Mouse (Mus musculus) olfactory bulb, adult 2 months (tissue): ENCODE results near the gene Nos1. TPM values are rescaled to one million over a fixed set of nuclear protein-coding genes. Genes with fewer than 3 reads are reported as not detected.

Experiments used
- H3K27ac ChIP-seq: fragments of 200-500 bp; 2 replicates; pipeline ENCODE4 v1.5.1; 2012; ENCODE audit warnings: low read depth, low read length; ENCODE audit not compliant: insufficient read depth
- H3K4me1 ChIP-seq: fragments of 200-500 bp; 2 replicates; pipeline ENCODE4 v1.6.1; 2012; ENCODE audit warnings: low read length; ENCODE audit not compliant: control insufficient read depth, insufficient read depth
- H3K4me3 ChIP-seq: fragments of 200-500 bp; 2 replicates; pipeline ENCODE4 v1.5.1; 2012; ENCODE audit warnings: mild to moderate bottlenecking, low read depth, low read length, moderate library complexity; ENCODE audit not compliant: insufficient read depth
- CTCF ChIP-seq: fragments of 200-500 bp; IDR thresholded peaks from 2 replicates; pipeline ENCODE4 v1.5.1; 2012; ENCODE audit warnings: low read depth, mild to moderate bottlenecking, low read length, moderate library complexity; ENCODE audit not compliant: insufficient read depth
- POLR2A ChIP-seq: fragments of 200-500 bp; IDR thresholded peaks from 2 replicates; pipeline ENCODE4 v1.6.1; 2012; ENCODE audit warnings: mild to moderate bottlenecking, low read depth, low read length, moderate library complexity; ENCODE audit not compliant: insufficient read depth
- WGBS: fragments of 180-500 bp; shearing (Covaris S2); methylation state at CpG from one replicate; pipeline ENCODE4 v1.1.7; 2018; 5-methylcytosine and 5-hydroxymethylcytosine counted together
- polyA plus RNA-seq: library from polyadenylated mRNA; stranded (reverse); fragments of >200 nt; gene quantifications from 2 replicates; pipeline ENCODE4 v1.2.4, GENCODE M21; 2012; ENCODE audit warnings: low replicate concordance; ENCODE audit not compliant: missing spikeins, insufficient read depth, insufficient read length

Gene Nos1
- polyA plus RNA-seq, 1 experiment: not detected

GRCm38 (mm10) chr5:117791875-117792274, 11.0 kb downstream of the Nos1 start:
- no peak for TF ChIP-seq POLR2A
- TF ChIP-seq CTCF: no peak
- peaks cover 13% of the 10 kb centered on the region for H3K4me1 ChIP-seq
- WGBS: 61% methylated on average over 14 of the region's 14 CpGs
- no peak overlapping the region for H3K4me3 ChIP-seq
- H3K27ac ChIP-seq: no peak overlapping the region

- H3K27ac ChIP-seq: no peak overlapping the region
- H3K4me3 ChIP-seq: no peak overlapping the region
- WGBS: 77% methylated on average over 9 of the region's 9 CpGs
- TF ChIP-seq CTCF (no peak), POLR2A (no peak)
- peaks cover 8% of the 10 kb centered on the region for H3K4me1 ChIP-seq
Measured at GRCm38 (mm10) chr5:117800849-117801248, 20.0 kb downstream of the Nos1 start.

- WGBS: 87% methylated on average over 11 of the region's 11 CpGs
- Histone ChIP-seq H3K4me1 (peaks cover 8% of the 10 kb centered on the region), H3K27ac (no peak overlapping the region), H3K4me3 (no peak overlapping the region)
- TF ChIP-seq CTCF (no peak), POLR2A (no peak)
Measured at GRCm38 (mm10) chr5:117802071-117802521, 21.3 kb downstream of the Nos1 start.

- H3K4me3 ChIP-seq: no peak overlapping the region
- TF ChIP-seq POLR2A: no peak
- no peak for TF ChIP-seq CTCF
- 65% methylated on average over 7 of the region's 7 CpGs for WGBS
- no peak overlapping the region for H3K27ac ChIP-seq
- peaks cover 4% of the 10 kb centered on the region; the same call in 1 of the 2 replicates for H3K4me1 ChIP-seq
Measured at GRCm38 (mm10) chr5:117803551-117803950, 22.7 kb downstream of the Nos1 start.

- no peak overlapping the region for H3K27ac ChIP-seq
- TF ChIP-seq POLR2A: no peak
- no peak for TF ChIP-seq CTCF
- 93% methylated on average over 7 of the region's 7 CpGs for WGBS
- H3K4me3 ChIP-seq: no peak overlapping the region
- H3K4me1 ChIP-seq: no peaks in the 10 kb centered on the region
Measured at GRCm38 (mm10) chr5:117810930-117811329, 30.1 kb downstream of the Nos1 start.

GRCm38 (mm10) chr5:117818800-117819199, 38.0 kb downstream of the Nos1 start:
- Histone ChIP-seq H3K4me1 (no peaks in the 10 kb centered on the region), H3K4me3 (no peak overlapping the region), H3K27ac (no peak overlapping the region)
- no peak for TF ChIP-seq POLR2A
- no peak for TF ChIP-seq CTCF
- 76% methylated on average over 6 of the region's 6 CpGs for WGBS

- 92% methylated on average over 7 of the region's 7 CpGs for WGBS
- no peak overlapping the region for H3K4me3 ChIP-seq
- 0 out of 2 replicates have a peak, but pooled peaks cover 2% of the 10 kb centered on the region for H3K4me1 ChIP-seq
- H3K27ac ChIP-seq: no peak overlapping the region
- TF ChIP-seq CTCF: no peak
- TF ChIP-seq POLR2A: 0 out of 2 replicates have a peak, but pooled peaks have one; percentile 17
Measured at GRCm38 (mm10) chr5:117820445-117820844, 39.6 kb downstream of the Nos1 start.

GRCm38 (mm10) chr5:117823811-117824210, 43.0 kb downstream of the Nos1 start:
- Histone ChIP-seq H3K27ac (no peak overlapping the region), H3K4me3 (no peak overlapping the region), H3K4me1 (peaks cover 4% of the 10 kb centered on the region; the same call in 1 of the 2 replicates)
- whole genome bisulfite sequencing: 95% methylated on average over 9 of the region's 9 CpGs
- TF ChIP-seq CTCF (no peak), POLR2A (no peak)

GRCm38 (mm10) chr5:117824486-117824885, 43.7 kb downstream of the Nos1 start:
- 82% methylated on average over 5 of the region's 5 CpGs for WGBS

More at GRCm38 (mm10) chr5:117824486-117824885, 43.7 kb downstream of the Nos1 start:
- no peak overlapping the region for H3K4me3 ChIP-seq
- TF ChIP-seq CTCF (0 out of 2 replicates have a peak, but pooled peaks have one; percentile 9), POLR2A (no peak)
- H3K27ac ChIP-seq: no peak overlapping the region
- peaks cover 4% of the 10 kb centered on the region; the same call in 1 of the 2 replicates for H3K4me1 ChIP-seq
